Mouse (Mus musculus) bone marrow macrophage, adult 2 months (primary cell): ENCODE measurements at regions not wholly inside any gene's neighbourhood (a gene's known extent, or its start where the extent isn't known, plus 50 kb on each side); places are given as distances from the start of the nearest gene placed in this dataset.

Source experiments
- CTCF ChIP-seq: IDR thresholded peaks from 2 replicates; pipeline ENCODE4 v1.5.1; 2012; ENCODE audit warnings: low read depth, mild to moderate bottlenecking, low read length, moderate library complexity
- POLR2A ChIP-seq: IDR thresholded peaks from 2 replicates; pipeline ENCODE4 v1.6.1; 2012; ENCODE audit warnings: mild to moderate bottlenecking, low read depth, low read length, borderline replicate concordance

DNA sequence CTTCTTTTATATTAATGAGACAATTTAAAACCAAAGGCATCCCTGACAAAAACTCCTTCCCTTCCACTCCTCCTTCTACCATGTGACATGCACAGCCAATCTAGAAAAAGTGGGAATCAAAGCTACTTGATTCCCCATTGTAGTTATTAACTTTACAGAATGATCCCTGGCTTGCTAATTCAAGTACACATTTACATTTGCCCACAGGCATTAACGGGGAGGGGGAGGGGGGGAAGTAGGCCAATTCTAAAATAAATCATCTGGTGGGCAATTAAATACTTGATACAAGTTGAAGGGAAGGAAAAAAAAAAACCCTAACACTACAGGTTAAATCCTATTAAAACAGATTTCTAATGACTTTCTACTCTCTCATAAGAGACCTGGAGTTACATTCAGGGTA, 152.8 kb downstream of the Sox4 start:
- TF ChIP-seq POLR2A (no peak), CTCF (no peak)
